Comparison of ENCODE assay signal across 38 mouse cellular contexts in the genomic region with DNA sequence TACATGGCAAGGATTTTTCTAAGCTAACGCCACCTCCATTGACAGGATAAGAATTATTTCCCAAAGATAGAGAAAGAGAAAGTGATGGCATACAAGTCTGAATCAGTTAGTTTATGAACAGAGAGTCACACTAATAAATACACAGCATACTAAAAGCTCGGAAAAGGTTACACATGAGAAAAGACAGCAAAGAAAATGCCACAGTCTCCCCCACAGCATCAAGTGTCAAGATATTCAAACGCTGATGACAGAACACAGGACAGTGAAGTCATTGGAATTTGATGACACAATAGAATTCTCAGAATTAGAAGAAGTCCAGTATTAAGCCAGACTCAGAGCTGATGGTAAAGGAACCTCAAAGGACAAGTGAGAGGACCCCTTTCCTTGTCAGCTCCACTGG. TPM values are rescaled to one million over a fixed set of nuclear protein-coding genes. Genes with fewer than 3 reads are reported as not detected.
"Had no signal": no experiment of that assay in that cellular context is flagged by ENCODE, and none has a peak within 500 bp of the region (broad histone marks: within the 10 kb centered on the region; RNA-seq: fewer than 3 reads in every experiment).

A gene (plus strand): TSS at position 301 of the 400 bp plus-strand sequence.

- H3K27me3 ChIP-seq: limb, embryonic 12.5 days; limb, embryonic 13.5 days; limb, embryonic 15.5 days; liver, embryonic 12.5 days; liver, embryonic 13.5 days; liver, embryonic 15.5 days; lung, embryonic 15.5 days; megakaryocyte, embryonic 14.5 days; midbrain, embryonic 12.5 days; midbrain, embryonic 13.5 days; midbrain, embryonic 15.5 days had no signal

- DNase-seq: left cerebral cortex, postnatal 4 days; liver; liver, embryonic 13.5 days; liver, postnatal 0 days; lung, adult 18-20 months; lung, adult 2 months; lung, embryonic 14.5 days; lung, postnatal 10 days; lung, postnatal 14 days; lung, postnatal 36 days; lung, postnatal 4 days; midbrain, embryonic 14.5 days had no signal

- H3K4me1 ChIP-seq: limb, embryonic 10.5 days; limb, embryonic 12.5 days; limb, embryonic 13.5 days; limb, embryonic 15.5 days; liver, embryonic 12.5 days; liver, embryonic 13.5 days; liver, embryonic 15.5 days; lung, embryonic 15.5 days; megakaryocyte, embryonic 14.5 days; midbrain, embryonic 10.5 days; midbrain, embryonic 12.5 days; midbrain, embryonic 13.5 days; midbrain, embryonic 15.5 days had no signal

- H3K36me3 ChIP-seq: limb, embryonic 10.5 days; limb, embryonic 12.5 days; limb, embryonic 13.5 days; limb, embryonic 15.5 days; liver, embryonic 12.5 days; liver, embryonic 13.5 days; liver, embryonic 15.5 days; lung, embryonic 15.5 days; midbrain, embryonic 10.5 days; midbrain, embryonic 12.5 days; midbrain, embryonic 13.5 days; midbrain, embryonic 15.5 days had no signal

- H3K4me3 ChIP-seq: left cerebral cortex, adult 2 months; limb, embryonic 10.5 days; limb, embryonic 12.5 days; limb, embryonic 13.5 days; limb, embryonic 15.5 days; liver, embryonic 12.5 days; liver, embryonic 13.5 days; liver, embryonic 15.5 days; lung, embryonic 15.5 days; megakaryocyte, embryonic 14.5 days; midbrain, embryonic 10.5 days; midbrain, embryonic 12.5 days; midbrain, embryonic 13.5 days; midbrain, embryonic 15.5 days; myocyte had no signal

- H3K27ac ChIP-seq: left cerebral cortex, adult 2 months; limb, embryonic 10.5 days; limb, embryonic 12.5 days; limb, embryonic 13.5 days; limb, embryonic 15.5 days; liver, embryonic 12.5 days; liver, embryonic 13.5 days; liver, embryonic 14.5 days; liver, embryonic 15.5 days; lung, embryonic 15.5 days; macrophage; midbrain, embryonic 10.5 days; midbrain, embryonic 12.5 days; midbrain, embryonic 13.5 days; midbrain, embryonic 15.5 days had no signal

RNA-seq across cellular contexts. Expression of the gene that starts here (rescaled TPM):
- polyA plus RNA-seq: limb, embryonic 10.5 days; limb, embryonic 11.5 days; limb, embryonic 12.5 days; limb, embryonic 13.5 days; limb, embryonic 14.5 days; limb, embryonic 15.5 days; liver, adult 2 months; liver, embryonic 11.5 days; liver, embryonic 12.5 days; liver, embryonic 13.5 days; liver, embryonic 14.5 days; liver, embryonic 15.5 days; liver, embryonic 16.5 days; liver, postnatal 0 days; lung, adult 2 months; lung, embryonic 14.5 days; lung, embryonic 15.5 days; lung, embryonic 16.5 days; lung, postnatal 0 days; macrophage; midbrain, embryonic 10.5 days; midbrain, embryonic 11.5 days; midbrain, embryonic 12.5 days; midbrain, embryonic 13.5 days; midbrain, embryonic 14.5 days; midbrain, embryonic 15.5 days; midbrain, embryonic 16.5 days; midbrain, postnatal 0 days; myocyte had no signal
